Mouse (Mus musculus) MEL (cell line): ENCODE measurements around the gene Fgf11. TPM values are rescaled to one million over a fixed set of nuclear protein-coding genes. Genes with fewer than 3 reads are reported as not detected.
A peak's percentile ranks its signal among the peaks of the same experiment; 100 is the strongest.

Experiments used
- DNase-seq: peaks from one replicate; pipeline ENCODE4 v3.0.0; 2011; ENCODE audit warnings: low read depth, low spot score
- H3K27ac ChIP-seq: 2 replicates; pipeline ENCODE4 v1.5.1; 2012; ENCODE audit warnings: low read depth, mild to moderate bottlenecking, control low read depth, low read length, moderate library complexity; ENCODE audit not compliant: control insufficient read depth
- H3K27me3 ChIP-seq, 2 experiments: fragments of 150-350 bp in 1 of 2; sonication (generic) in 1 of 2; 2 replicates each; pipeline ENCODE4 v1.6.1; 2012; ENCODE audit warnings: low read length in 2 of 2, mild to moderate bottlenecking in 2 of 2, improper control_type of control experiment in 1 of 2, moderate library complexity in 1 of 2; ENCODE audit not compliant: insufficient read depth in 2 of 2, control insufficient read depth in 1 of 2
- H3K36me3 ChIP-seq, 2 experiments: 2 replicates each; pipeline ENCODE4 v1.6.1; 2012 to 2014; ENCODE audit warnings: low read length in 2 of 2, improper control_type of control experiment in 1 of 2, inconsistent platforms in 1 of 2, mild to moderate bottlenecking in 1 of 2; ENCODE audit not compliant: insufficient read depth in 2 of 2, control insufficient read depth in 1 of 2
- H3K4me1 ChIP-seq, 2 experiments: fragments of 150-350 bp in 1 of 2; sonication (generic) in 1 of 2; 2 replicates each; pipeline ENCODE4 v1.6.1; 2012; ENCODE audit warnings: low read length in 2 of 2, improper control_type of control experiment in 1 of 2, mild to moderate bottlenecking in 1 of 2; ENCODE audit not compliant: insufficient read depth in 2 of 2, control insufficient read depth in 1 of 2
- H3K4me3 ChIP-seq, 2 experiments: fragments of 150-350 bp in 1 of 2; sonication (generic) in 1 of 2; 2 replicates each; pipeline ENCODE4 v1.5.1; 2012; ENCODE audit warnings: low read depth in 2 of 2, low read length in 2 of 2, mild to moderate bottlenecking in 2 of 2, moderate library complexity in 2 of 2, control low read depth in 1 of 2, improper control_type of control experiment in 1 of 2; ENCODE audit not compliant: control insufficient read depth in 1 of 2, insufficient read depth in 1 of 2
- H3K79me2 ChIP-seq: 2 replicates; pipeline ENCODE4 v1.6.1; 2012; ENCODE audit warnings: mild to moderate bottlenecking, low read length, moderate library complexity; ENCODE audit not compliant: control insufficient read depth, poor library complexity, insufficient read depth
- H3K9ac ChIP-seq: 2 replicates; pipeline ENCODE4 v1.6.1; 2012; ENCODE audit warnings: low read depth, mild to moderate bottlenecking, control low read depth, low read length, moderate library complexity; ENCODE audit not compliant: control insufficient read depth, poor library complexity, severe bottlenecking
- H3K9me3 ChIP-seq: fragments of 150-350 bp; sonication (generic); replicated peaks from 2 replicates; pipeline ENCODE4 v1.6.1; 2012; ENCODE audit warnings: mild to moderate bottlenecking, low read length, improper control_type of control experiment, moderate library complexity; ENCODE audit not compliant: insufficient read depth
- BHLHE40 ChIP-seq: IDR thresholded peaks from 2 replicates; pipeline ENCODE4 v1.6.1; 2012; ENCODE audit warnings: low read depth, mild to moderate bottlenecking, inconsistent platforms, low read length, improper control_type of control experiment, borderline replicate concordance
- CHD1 ChIP-seq: IDR thresholded peaks from 2 replicates; pipeline ENCODE4 v1.6.1; 2012; ENCODE audit warnings: low read depth, mild to moderate bottlenecking, inconsistent platforms, low read length, improper control_type of control experiment
- CHD2 ChIP-seq: IDR thresholded peaks from 2 replicates; pipeline ENCODE4 v1.6.1; 2011; ENCODE audit warnings: low read length, improper control_type of control experiment
- CTCF ChIP-seq, 3 experiments: IDR thresholded peaks in 2 of 3; conservative IDR thresholded peaks in 1 of 3; 2 replicates each; pipeline ENCODE4 v1.5.1; 2011 to 2012; ENCODE audit warnings: low read length in 3 of 3, low read depth in 2 of 3, mild to moderate bottlenecking in 2 of 3, improper control_type of control experiment in 1 of 3, inconsistent platforms in 1 of 3, mixed read lengths in 1 of 3, moderate library complexity in 1 of 3; ENCODE audit not compliant: control insufficient read depth in 1 of 3, insufficient read depth in 1 of 3, poor library complexity in 1 of 3, severe bottlenecking in 1 of 3
- EP300 ChIP-seq, 2 experiments: IDR thresholded peaks; 2 replicates each; pipeline ENCODE4 v1.6.1; 2011; ENCODE audit warnings: improper control_type of control experiment in 2 of 2, low read length in 2 of 2, low read depth in 1 of 2, mild to moderate bottlenecking in 1 of 2
- ETS1 ChIP-seq: IDR thresholded peaks from 2 replicates; pipeline ENCODE4 v1.6.1; 2012; ENCODE audit warnings: low read depth, mild to moderate bottlenecking, inconsistent platforms, low read length, improper control_type of control experiment, moderate library complexity
- GABPA ChIP-seq: IDR thresholded peaks from 2 replicates; pipeline ENCODE4 v1.6.1; 2012; ENCODE audit warnings: low read depth, mild to moderate bottlenecking, inconsistent platforms, low read length, improper control_type of control experiment, moderate library complexity
- GATA1 ChIP-seq: IDR thresholded peaks from 2 replicates; pipeline ENCODE4 v1.6.1; 2011; ENCODE audit warnings: low read depth, low read length, improper control_type of control experiment
- HCFC1 ChIP-seq: IDR thresholded peaks from 2 replicates; pipeline ENCODE4 v1.6.1; 2012; ENCODE audit warnings: low read depth, mild to moderate bottlenecking, inconsistent platforms, low read length, improper control_type of control experiment, moderate library complexity
- JUND ChIP-seq: IDR thresholded peaks from 2 replicates; pipeline ENCODE4 v1.6.1; 2011; ENCODE audit warnings: low read depth, mild to moderate bottlenecking, improper control_type of control experiment, low read length
- MAFK ChIP-seq: IDR thresholded peaks from 2 replicates; pipeline ENCODE4 v1.6.1; 2011; ENCODE audit warnings: low read depth, mild to moderate bottlenecking, low read length, improper control_type of control experiment, borderline replicate concordance
- MAX ChIP-seq: IDR thresholded peaks from 2 replicates; pipeline ENCODE4 v1.6.1; 2011; ENCODE audit warnings: low read length, improper control_type of control experiment
- MAZ ChIP-seq: IDR thresholded peaks from 2 replicates; pipeline ENCODE4 v1.6.1; 2012; ENCODE audit warnings: low read depth, mild to moderate bottlenecking, inconsistent platforms, low read length, improper control_type of control experiment
- MEF2A ChIP-seq: IDR thresholded peaks from 2 replicates; pipeline ENCODE4 v1.6.1; 2014; ENCODE audit warnings: low read depth, mild to moderate bottlenecking, inconsistent platforms, low read length, improper control_type of control experiment; ENCODE audit not compliant: poor library complexity, insufficient replicate concordance, severe bottlenecking; ENCODE audit errors: extremely low read depth
- MXI1 ChIP-seq: IDR thresholded peaks from 2 replicates; pipeline ENCODE4 v1.6.1; 2011; ENCODE audit warnings: mild to moderate bottlenecking, low read depth, low read length, improper control_type of control experiment
- MYB ChIP-seq: IDR thresholded peaks from 2 replicates; pipeline ENCODE4 v1.6.1; 2011; ENCODE audit warnings: mild to moderate bottlenecking, low read depth, low read length, improper control_type of control experiment
- MYC ChIP-seq: IDR thresholded peaks from 2 replicates; pipeline ENCODE4 v1.6.1; 2011; ENCODE audit warnings: low read depth, mild to moderate bottlenecking, low read length, improper control_type of control experiment, moderate library complexity
- NRF1 ChIP-seq: IDR thresholded peaks from 2 replicates; pipeline ENCODE4 v1.6.1; 2014; ENCODE audit warnings: low read depth, mild to moderate bottlenecking, inconsistent platforms, low read length, improper control_type of control experiment, moderate library complexity; ENCODE audit not compliant: poor library complexity, insufficient read depth, severe bottlenecking
- POLR2AphosphoS2 ChIP-seq: IDR thresholded peaks from 2 replicates; pipeline ENCODE4 v1.6.1; 2011; ENCODE audit warnings: low read length, improper control_type of control experiment
- POLR2AphosphoS5 ChIP-seq: IDR thresholded peaks from 2 replicates; pipeline ENCODE4 v1.6.1; 2012; ENCODE audit warnings: low read depth, borderline replicate concordance, mild to moderate bottlenecking, inconsistent platforms, low read length, moderate library complexity, mixed read lengths
- RCOR1 ChIP-seq: IDR thresholded peaks from 2 replicates; pipeline ENCODE4 v1.6.1; 2012; ENCODE audit warnings: low read depth, mild to moderate bottlenecking, inconsistent platforms, low read length, improper control_type of control experiment
- SIN3A ChIP-seq: IDR thresholded peaks from 2 replicates; pipeline ENCODE4 v1.6.1; 2012; ENCODE audit warnings: low read length, improper control_type of control experiment, inconsistent platforms
- SMC3 ChIP-seq: IDR thresholded peaks from 2 replicates; pipeline ENCODE4 v1.6.1; 2011; ENCODE audit warnings: low read depth, low read length, improper control_type of control experiment
- TAL1 ChIP-seq: IDR thresholded peaks from 2 replicates; pipeline ENCODE4 v1.6.1; 2012; ENCODE audit warnings: mild to moderate bottlenecking, inconsistent platforms, low read length, moderate library complexity, mixed read lengths
- TBP ChIP-seq: IDR thresholded peaks from 2 replicates; pipeline ENCODE4 v1.8.0; 2011; ENCODE audit warnings: low read depth, low read length, improper control_type of control experiment
- TCF12 ChIP-seq: IDR thresholded peaks from 2 replicates; pipeline ENCODE4 v1.6.1; 2014; ENCODE audit warnings: low read depth, mild to moderate bottlenecking, inconsistent platforms, low read length, improper control_type of control experiment, moderate library complexity
- UBTF ChIP-seq: IDR thresholded peaks from 2 replicates; pipeline ENCODE4 v1.6.1; 2012; ENCODE audit warnings: low read depth, mild to moderate bottlenecking, inconsistent platforms, low read length, improper control_type of control experiment, moderate library complexity, borderline replicate concordance; ENCODE audit not compliant: insufficient read depth
- USF1 ChIP-seq: IDR thresholded peaks from 2 replicates; pipeline ENCODE4 v1.6.1; 2014; ENCODE audit warnings: low read depth, mild to moderate bottlenecking, inconsistent platforms, low read length, improper control_type of control experiment, moderate library complexity
- USF2 ChIP-seq, 2 experiments: IDR thresholded peaks; 2 replicates each; pipeline ENCODE4 v1.6.1; 2011 to 2012; ENCODE audit warnings: improper control_type of control experiment in 2 of 2, low read length in 2 of 2, borderline replicate concordance in 1 of 2, inconsistent platforms in 1 of 2, low read depth in 1 of 2, mild to moderate bottlenecking in 1 of 2; ENCODE audit not compliant: insufficient read depth in 1 of 2
- ZC3H11A ChIP-seq: IDR thresholded peaks from 2 replicates; pipeline ENCODE4 v1.6.1; 2012; ENCODE audit warnings: low read depth, mild to moderate bottlenecking, inconsistent platforms, low read length, improper control_type of control experiment
- ZKSCAN1 ChIP-seq: IDR thresholded peaks from 2 replicates; pipeline ENCODE4 v1.6.1; 2012; ENCODE audit warnings: low read depth, mild to moderate bottlenecking, inconsistent platforms, low read length, improper control_type of control experiment, moderate library complexity
- ZMIZ1 ChIP-seq: IDR thresholded peaks from 2 replicates; pipeline ENCODE4 v1.6.1; 2012; ENCODE audit warnings: low read depth, mild to moderate bottlenecking, inconsistent platforms, low read length, improper control_type of control experiment, moderate library complexity
- ZNF384 ChIP-seq: IDR thresholded peaks from 2 replicates; pipeline ENCODE4 v1.6.1; 2012; ENCODE audit warnings: low read depth, mild to moderate bottlenecking, inconsistent platforms, low read length, improper control_type of control experiment
- polyA plus RNA-seq, 2 experiments: library from polyadenylated mRNA; stranded (reverse) in 1 of 2; unstranded in 1 of 2; fragments of >175 nt in 1 of 2; fragments of >200 nt in 1 of 2; gene quantifications; 2 replicates each; pipeline versions ENCODE4 v1.2.1 to v1.2.4; 2012; ENCODE audit warnings: low replicate concordance in 2 of 2, low read depth in 1 of 2; ENCODE audit not compliant: insufficient read length in 2 of 2, insufficient read depth in 1 of 2, missing spikeins in 1 of 2
- total RNA-seq: library from RNA; depleted of rRNA; stranded (reverse); fragments of 300-350 nt; gene quantifications from 2 replicates; pipeline ENCODE4 v1.2.3, GENCODE M21; 2012

Gene Fgf11
- total and polyA plus RNA-seq, 3 experiments = 5.1 to 26.8 TPM; not detected in 1

DNA sequence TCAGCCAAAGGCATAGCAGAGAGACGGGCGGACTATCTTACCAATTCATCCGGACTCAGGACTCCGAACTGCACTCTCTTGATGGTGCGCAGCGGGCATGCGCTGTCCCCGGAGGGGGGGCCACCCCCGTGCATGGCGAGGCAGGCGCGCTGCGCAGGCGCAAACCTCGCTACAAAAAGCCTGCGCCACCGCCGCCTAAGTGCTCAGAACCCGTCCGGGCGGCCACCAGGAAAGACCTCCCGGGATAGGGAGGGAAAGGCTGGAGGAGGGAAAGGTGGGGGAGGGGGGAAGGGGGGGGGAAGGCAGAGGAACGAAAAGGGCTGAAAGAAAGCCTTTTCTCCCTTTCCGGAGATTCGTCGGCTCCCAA, 43.6 kb downstream of the Fgf11 start (continued):
- TF ChIP-seq POLR2AphosphoS5 (no peak; the same call in 1 of the 2 replicates), ZC3H11A (peak; percentile 31)

DNA sequence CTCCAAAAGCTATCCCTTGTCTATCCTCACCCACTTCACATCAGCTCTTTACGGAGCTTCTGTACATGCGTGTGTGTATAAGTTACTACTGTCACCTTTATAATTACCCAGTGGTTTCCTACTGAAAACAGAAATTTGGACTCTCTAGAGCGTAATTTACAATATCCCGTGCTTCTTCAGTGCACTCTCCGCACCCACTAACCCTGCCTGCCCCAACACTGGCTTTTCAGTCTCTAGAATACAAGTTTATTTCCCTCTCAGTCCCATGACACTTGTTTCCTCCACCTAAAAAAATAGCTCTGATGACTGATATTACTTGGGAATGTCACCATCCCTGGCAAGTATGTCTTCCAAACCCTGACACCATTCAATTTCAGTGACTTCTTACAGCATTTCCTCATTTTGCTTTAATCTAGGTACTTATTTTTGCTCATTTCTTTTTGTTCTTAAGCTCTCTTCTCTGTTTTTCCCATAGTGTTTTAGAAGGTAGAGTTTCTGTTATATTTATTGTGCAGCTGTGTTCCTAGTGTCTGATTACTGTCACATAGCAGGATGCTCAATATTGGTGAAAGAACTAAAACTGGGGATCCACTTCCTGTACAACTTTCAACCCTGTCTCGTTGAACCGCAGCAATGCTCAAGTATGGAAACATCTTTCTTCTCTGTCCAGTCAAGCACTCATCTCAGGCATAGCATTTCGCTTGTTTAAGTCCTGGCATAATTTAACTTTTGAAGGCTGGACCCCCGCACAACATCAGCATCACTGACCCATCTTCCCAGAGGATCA, 44.2 kb downstream of the Fgf11 start:
- Histone ChIP-seq H3K9me3 (no peaks in the 10 kb centered on the region), H3K27me3 (no peaks in the 10 kb centered on the region), H3K4me3 (peak overlapping the region; percentile 85 to 92), H3K27ac (peak overlapping the region; percentile 91), H3K4me1 (peaks cover 15 to 29% of the 10 kb centered on the region in 2 experiments), H3K36me3 (peaks cover 0 to 37% of the 10 kb centered on the region in 2 experiments; a peak in 2 of 4 replicates), H3K79me2 (peaks cover 47% of the 10 kb centered on the region), H3K9ac (peak overlapping the region; percentile 88)
- no peak for DNase-seq
- TF ChIP-seq CTCF (IDR thresholded peaks at IDR 0.05 in 2 of 3, conservative IDR thresholded peaks at IDR 0.05 in 1 of 3; ENCODE audit: control insufficient read depth in 1 of 3, insufficient read depth in 1 of 3, low read depth in 2 of 3, low read length in 3 of 3, poor library complexity in 1 of 3, severe bottlenecking in 1 of 3) = no peak
- TF ChIP-seq MYC = no peak
- TF ChIP-seq MXI1 = peak; percentile 71; the same call in 1 of the 2 replicates
- no peak for TF ChIP-seq TCF12
- no peak for TF ChIP-seq MAZ
- TF ChIP-seq CHD2 = no peak
- TF ChIP-seq RCOR1 = no peak
- no peak for TF ChIP-seq MEF2A
- TF ChIP-seq TBP = no peak
- no peak for TF ChIP-seq MYB
- TF ChIP-seq GABPA = no peak
- TF ChIP-seq MAX = no peak
- no peak for TF ChIP-seq HCFC1
- TF ChIP-seq NRF1 = no peak
- no peak for TF ChIP-seq USF2 (IDR thresholded peaks at IDR 0.05; ENCODE audit: borderline replicate concordance in 1 of 2, insufficient read depth in 1 of 2, low read depth in 1 of 2, low read length in 2 of 2)
- no peak for TF ChIP-seq ZMIZ1
- TF ChIP-seq GATA1 = peak; percentile 4; the same call in 1 of the 2 replicates
- TF ChIP-seq POLR2AphosphoS2 = no peak
- no peak for TF ChIP-seq ZC3H11A
- no peak for TF ChIP-seq ZNF384
- no peak for TF ChIP-seq BHLHE40
- TF ChIP-seq ZKSCAN1 = no peak
- TF ChIP-seq JUND = no peak
- 0 out of 2 replicates have a peak, but pooled peaks have one; percentile 11 for TF ChIP-seq ETS1
- no peak for TF ChIP-seq MAFK
- TF ChIP-seq UBTF = no peak
- TF ChIP-seq USF1 = no peak
- TF ChIP-seq SMC3 = no peak
- TF ChIP-seq EP300 (IDR thresholded peaks at IDR 0.05; ENCODE audit: low read depth in 1 of 2, low read length in 2 of 2) = peak in 1 of 2 experiments; percentile 56; a peak in 1 of 4 replicates
- TF ChIP-seq CHD1 = peak; percentile 87
- TF ChIP-seq TAL1 = no peak
- peak; percentile 86; the same call in 1 of the 2 replicates for TF ChIP-seq SIN3A
